Mouse (Mus musculus): ENCODE data around the gene Gm17359. TPM values are rescaled to one million over a fixed set of nuclear protein-coding genes. Genes with fewer than 3 reads are reported as not detected.

Gene Gm17359
- total RNA-seq, 2 experiments from 2014 or later, result not detected

DNA sequence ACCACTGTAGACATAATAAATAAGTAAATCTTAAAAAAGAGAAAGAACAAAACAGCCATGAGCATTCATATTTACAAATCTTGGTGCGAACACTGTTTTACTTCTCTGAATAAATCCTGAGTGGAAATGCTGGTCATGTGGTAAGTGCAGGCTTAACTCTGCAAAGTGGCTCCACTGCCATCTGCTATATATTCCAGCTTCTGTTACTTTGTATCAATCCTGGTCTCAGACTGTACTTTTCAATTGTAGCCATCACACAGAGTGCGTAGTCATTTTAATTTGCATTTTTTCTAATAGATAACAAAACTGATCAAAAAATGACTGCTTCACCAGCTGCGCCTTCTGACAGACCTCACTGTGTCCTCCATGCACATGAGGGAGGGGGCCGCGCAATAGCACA is 133.0 kb downstream of the Gm17359 start:
- no peak for ATAC-seq (replicated peaks; ENCODE audit: poor library complexity)

DNA sequence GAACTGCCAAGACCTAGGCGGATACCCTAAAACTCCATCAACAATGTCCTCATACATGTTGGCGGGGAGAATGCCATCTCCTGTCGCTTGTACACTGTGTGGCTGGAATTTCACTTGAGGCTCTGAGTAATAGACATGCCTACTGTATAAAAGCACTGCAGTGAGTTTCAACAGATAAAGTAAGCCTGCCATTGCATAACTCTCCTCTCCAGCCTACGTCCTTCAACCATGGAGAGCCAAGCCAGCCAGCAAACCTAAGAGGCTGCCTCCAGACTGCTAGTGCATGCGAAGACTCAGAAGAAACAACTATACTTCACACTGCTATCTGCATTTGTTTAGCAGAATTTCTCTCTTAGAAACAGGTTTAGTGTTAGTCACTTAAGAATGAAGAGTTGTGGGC is 135.9 kb downstream of the Gm17359 start:
- ATAC-seq (replicated peaks; ENCODE audit: poor library complexity), result peak; percentile 26; the same call in 1 of the 2 replicates

DNA sequence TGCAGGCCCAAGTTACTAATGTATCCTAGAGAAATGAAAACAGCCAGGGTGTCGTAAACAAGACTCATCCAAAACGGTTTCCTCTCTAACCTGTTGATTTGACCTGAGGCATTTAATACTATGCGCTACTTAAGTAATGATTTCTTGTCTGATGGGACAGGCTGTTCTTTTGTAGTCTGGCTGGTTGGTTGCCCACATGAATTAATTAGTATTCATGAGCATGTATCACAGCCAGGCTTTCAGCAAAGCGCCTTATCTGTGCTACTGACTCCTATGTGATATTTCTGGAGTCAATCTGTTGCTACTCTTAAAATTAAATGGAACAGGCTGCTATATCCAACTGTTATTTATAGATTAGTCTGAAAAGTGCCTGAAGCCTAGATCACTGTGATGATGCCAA is 138.4 kb downstream of the Gm17359 start:
- ATAC-seq (replicated peaks; ENCODE audit: poor library complexity), result no peak

DNA sequence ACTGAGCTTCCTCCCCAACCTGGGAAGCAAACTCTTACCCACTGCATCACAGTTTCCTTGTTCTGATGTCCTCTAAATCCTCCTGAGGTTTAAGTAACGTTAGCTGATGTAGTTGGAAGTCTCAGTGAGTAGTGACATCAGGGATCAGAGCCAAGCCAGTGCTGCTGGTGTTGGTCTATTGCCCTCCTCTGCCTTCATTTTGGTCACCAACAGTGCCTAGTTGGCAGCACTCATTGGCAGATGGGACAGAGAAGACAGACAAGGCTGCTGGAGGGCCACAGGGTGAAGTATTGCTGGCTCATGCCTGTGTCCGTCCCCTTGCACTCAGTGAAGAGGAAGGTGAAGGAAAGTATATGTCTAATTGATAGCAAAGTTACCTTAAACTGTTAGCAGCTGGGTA is 139.5 kb downstream of the Gm17359 start:
- ATAC-seq (replicated peaks; ENCODE audit: poor library complexity), result no peak

DNA sequence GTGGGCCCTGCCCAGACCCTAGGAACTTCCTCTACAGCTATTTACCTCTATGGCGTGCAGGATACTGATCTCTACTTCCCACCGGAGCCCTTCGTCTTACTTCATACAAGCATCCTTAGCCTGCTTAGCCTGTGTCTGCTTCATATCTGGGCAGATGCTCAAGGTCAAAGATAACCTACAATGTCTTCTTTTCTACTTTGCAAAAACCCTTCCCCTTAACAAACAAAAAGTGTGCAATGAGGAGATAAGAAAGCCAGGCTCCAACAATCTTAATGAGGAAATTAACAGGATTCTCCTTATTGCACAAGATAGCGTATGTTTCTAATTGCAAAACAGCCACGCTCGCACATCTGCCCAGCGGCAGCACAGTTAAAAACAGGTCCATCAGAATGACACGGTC is 141.9 kb downstream of the Gm17359 start:
- peak; percentile 79 for ATAC-seq (replicated peaks; ENCODE audit: poor library complexity)

DNA sequence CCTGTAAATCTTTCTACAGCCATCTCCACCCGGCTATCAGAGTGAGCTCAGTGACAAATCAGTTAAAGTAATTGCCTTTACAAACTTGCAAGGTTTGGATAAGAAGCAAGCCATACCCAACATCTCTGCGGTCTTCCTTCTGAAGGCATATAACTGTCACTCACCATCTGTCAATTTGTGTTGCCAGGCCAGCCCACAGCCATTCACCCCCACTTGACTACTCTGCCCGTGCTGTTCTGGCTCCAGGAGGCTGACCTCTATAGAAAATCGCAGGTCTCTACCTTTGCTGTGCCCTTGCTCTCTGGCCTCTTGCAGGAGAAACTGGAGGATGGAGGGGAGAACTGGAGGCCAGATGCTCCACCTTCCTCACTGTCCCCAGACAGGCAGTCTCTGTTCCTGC is 142.4 kb downstream of the Gm17359 start:
- ATAC-seq (replicated peaks; ENCODE audit: poor library complexity), result peak; percentile 58

DNA sequence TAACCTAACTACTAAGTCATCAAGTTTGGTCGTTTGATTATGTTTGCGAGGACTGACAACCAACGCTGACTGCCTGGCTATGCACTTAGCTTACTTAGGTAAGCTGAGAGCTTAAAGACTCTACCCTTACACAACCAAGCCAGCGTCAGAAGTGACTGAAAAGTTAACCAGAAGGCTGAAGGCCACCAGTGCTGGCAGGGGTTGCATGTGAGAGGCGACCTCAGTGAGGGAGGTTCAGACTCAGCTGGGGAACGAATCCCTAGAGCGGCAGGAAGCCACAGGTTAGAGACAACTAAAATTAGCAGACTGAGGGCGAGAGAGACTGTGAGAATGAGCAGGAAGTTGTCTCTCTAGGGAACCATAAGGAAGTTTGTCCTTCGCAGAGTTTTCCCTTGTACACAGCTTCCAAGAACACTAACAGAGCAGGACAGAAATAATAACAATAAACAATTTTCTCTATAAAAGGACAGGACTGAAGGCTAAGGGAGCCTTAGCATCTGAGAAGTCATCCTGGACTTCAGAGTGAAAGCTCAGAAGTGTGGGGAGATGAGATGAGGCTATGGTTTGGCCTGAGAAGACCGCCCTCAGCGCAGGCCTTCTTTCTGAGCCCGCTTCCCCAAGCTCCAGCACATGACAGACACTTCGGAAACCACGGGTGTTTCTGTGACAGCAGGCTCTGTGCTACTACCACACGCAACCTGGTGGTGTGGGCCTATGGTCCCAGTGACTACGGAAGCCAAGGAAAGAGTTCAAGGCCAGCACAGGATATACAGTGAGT is 148.0 kb downstream of the Gm17359 start:
- ATAC-seq (replicated peaks; ENCODE audit: poor library complexity), result peak; percentile 64

DNA sequence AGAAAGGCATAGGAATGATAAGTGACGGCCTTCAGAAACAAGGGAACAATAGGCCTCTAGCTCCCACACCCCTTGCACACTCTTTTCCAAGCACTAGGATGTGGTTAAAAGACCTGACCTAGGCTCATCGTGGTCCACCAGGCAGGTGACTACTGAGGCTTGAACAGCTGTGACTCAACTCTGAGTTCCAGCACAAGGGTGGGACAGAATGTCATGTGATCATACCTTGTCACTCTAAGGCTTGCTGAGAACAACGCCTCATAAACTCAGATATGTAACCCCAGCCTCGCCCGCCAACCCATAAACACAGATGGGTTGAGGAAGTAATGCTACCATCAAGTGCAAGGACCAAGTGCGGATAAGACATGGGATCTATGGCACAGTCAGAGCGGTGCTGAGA is 151.6 kb downstream of the Gm17359 start:
- ATAC-seq (replicated peaks; ENCODE audit: poor library complexity), result no peak

DNA sequence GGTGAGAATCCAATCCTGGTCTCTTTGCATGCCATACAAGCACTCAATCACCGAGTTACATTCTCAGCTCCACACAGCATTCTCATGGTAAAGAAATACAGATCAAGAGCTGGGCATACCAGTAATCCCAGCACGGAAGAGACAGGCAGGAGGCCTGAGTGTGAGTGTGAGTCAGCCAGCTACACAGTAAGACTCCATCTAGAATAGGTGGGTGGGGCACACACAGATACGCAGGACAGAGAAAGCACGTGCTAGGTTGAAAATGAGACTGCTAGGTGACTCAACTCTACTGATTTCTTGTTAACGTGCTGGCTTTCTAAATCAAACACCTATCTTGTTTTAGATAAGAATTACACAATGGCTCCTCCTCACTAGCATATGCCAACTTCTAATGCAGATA is 153.6 kb downstream of the Gm17359 start:
- no peak for ATAC-seq (replicated peaks; ENCODE audit: poor library complexity)

DNA sequence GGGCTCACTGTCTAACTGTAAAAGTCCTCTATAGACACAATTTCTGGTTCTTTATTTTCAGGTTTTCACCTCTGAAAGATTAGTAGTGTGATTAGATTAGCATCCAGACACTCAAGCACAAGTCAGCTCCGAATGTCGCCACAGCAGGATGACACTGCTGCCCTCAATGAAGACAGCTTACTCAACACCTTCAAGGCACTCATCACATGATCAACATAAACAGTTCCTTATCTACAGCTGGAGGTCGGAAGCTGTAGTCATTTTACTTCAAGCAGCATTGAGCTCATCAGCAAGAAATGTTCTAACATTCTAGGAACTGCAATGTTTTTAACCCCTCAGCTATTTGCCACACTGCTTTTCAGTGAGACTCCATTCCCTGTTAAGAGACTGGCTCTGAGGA is 155.2 kb downstream of the Gm17359 start:
- ATAC-seq (replicated peaks; ENCODE audit: poor library complexity), result peak; percentile 92

DNA sequence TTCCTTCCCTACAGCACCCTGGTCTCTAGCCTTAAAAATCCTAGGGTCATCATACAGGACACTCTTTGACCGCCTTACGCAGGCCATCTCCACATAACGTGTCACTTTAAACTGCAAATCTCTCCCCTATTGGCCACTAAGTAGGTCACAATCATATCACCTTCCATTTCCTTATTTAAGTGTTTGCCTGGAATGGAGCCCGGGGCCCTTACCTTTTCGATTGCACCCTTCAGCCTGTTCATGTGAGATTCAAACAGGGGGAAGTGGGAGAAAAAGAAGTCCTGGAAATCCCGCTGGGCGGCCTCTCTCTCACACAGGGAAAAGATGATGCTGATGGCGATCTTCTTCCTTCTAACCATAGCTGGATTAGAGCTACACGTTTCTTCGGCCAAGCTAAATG is 156.6 kb downstream of the Gm17359 start:
- ATAC-seq (replicated peaks; ENCODE audit: poor library complexity), result no peak

DNA sequence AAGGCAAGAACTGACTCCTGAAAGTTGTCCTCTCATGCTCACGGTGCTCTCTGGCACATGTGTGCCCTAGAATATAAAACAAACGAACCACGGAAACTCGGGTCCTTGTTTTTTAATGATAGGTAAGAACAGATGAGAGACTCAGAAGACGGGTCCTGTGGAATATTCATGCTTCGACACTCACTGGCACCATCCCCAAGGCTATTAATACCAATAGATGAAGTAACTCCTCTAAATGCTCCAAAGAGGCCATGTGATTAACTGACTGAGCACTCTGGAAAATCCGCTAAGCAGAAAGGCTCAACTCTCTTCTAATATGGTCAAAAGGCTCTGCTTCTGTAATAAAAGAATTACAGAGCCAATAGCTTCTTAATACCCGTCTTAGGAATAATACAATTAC is 157.6 kb downstream of the Gm17359 start:
- no peak for ATAC-seq (replicated peaks; ENCODE audit: poor library complexity)

DNA sequence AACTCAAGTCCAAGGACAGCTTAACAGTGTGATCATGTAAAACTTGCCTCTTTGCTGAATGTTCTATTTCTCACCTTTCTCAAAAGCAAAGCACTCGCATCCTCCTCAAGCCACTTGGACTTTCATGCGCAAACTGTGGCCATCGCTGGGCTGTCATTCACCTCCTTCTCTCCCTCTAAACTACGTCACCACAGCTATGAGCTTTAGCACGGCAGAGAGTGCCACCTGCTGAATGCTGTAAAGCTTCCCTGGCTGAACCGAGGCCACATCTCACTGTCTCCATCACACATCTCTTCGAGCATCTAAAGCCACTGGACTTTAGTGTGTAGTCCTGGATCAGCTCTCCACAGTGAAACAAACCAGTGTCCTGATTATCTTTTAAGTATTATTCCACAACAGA is 158.7 kb downstream of the Gm17359 start:
- ATAC-seq (replicated peaks; ENCODE audit: poor library complexity), result no peak

DNA sequence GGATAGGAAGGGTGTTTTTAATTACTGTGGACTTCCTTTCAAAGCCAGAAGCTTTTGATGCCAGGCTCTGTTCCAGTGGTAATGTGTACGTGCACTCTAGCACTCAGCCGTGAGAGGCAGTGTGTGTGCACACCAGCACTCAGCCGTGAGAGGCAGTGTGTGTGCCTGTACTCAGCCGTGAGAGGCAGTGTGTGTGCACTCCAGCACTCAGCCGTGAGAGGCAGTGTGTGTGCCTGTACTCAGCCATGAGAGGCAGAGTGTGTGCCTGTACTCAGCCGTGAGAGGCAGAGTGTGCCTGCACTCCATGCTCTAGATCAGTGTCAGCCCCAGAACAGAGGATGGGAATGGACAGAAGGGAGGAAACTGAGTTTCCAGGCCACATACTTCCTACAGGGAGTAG is 160.2 kb downstream of the Gm17359 start:
- ATAC-seq (replicated peaks; ENCODE audit: poor library complexity), result no peak

DNA sequence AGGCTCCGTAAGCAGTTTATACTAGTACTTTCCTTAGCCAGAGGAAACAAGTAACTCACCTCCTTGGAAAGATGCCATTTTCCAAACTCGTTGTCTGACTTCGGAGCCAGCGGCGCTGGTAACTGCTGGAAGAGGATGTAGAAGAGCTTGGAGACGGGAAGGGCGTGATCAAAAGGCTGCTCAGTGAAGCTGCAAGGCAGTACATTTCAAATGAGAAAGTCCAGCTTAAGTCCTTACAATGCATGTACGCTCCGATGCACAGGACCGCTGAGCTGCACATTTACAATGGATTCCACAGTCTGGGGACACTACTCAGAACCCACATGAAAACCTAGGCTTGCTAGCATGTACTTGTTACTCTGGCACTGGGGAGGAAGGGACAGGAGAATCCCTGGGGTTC is 163.8 kb downstream of the Gm17359 start:
- ATAC-seq (replicated peaks; ENCODE audit: poor library complexity), result no peak

DNA sequence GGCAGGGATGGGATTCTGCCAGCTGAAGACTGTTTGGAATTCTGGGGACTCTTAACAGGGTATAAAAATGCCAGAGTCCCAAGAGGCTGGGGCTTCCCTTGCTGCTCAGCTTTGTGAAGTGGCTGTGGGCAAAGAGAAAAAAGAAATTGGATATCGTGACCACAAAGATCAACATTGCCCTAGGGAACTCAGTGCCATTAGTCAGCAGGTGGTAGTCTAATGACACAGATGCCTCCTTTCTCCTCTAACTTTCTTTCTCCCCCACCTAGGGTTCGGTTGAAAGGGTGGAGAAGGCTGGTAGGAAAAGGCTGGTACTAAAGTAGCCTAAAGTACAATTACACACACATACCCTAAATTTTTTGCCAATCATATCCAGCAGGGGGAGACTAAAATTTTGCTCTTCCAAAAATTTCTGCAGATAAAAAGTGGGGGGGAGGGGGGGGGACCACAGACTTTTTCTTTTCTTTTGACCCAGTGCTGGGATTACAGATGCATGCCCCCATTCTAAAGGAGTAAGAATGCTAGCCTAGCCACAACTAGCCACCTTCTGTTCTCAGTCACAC is 164.8 kb downstream of the Gm17359 start:
- ATAC-seq (replicated peaks; ENCODE audit: poor library complexity), result 0 out of 2 replicates have a peak, but pooled peaks have one; percentile 26

Other genes with a start within 250 kb of the Gm17359 start
- 15.1 and 17.5 TPM in 2 replicates for gene Rapgef2, start 50.1 kb upstream of the Gm17359 start, total RNA-seq (2015)
- gene Rapgef2, start 50.1 kb upstream of the Gm17359 start, total RNA-seq (2017), result 12.4 and 14.4 TPM in 2 replicates
- 8.0 and 11.2 TPM in 2 replicates for gene Fnip2, start 231.1 kb downstream of the Gm17359 start, total RNA-seq (2015)
- 7.1 and 7.8 TPM in 2 replicates for gene Fnip2, start 231.1 kb downstream of the Gm17359 start, total RNA-seq (2017)

Data from megakaryocyte progenitor cell, adult 5-6 weeks (primary cell).